Mouse (Mus musculus) naive thymus-derived CD4-positive, alpha-beta T cell, adult 2 months (primary cell): ENCODE measurements at regions not wholly inside any gene's neighbourhood (a gene's known extent, or its start where the extent isn't known, plus 50 kb on each side); places are given as distances from the start of the nearest gene placed in this dataset.

ENCODE experiments used
- DNase-seq: peaks from one replicate; pipeline ENCODE4 v3.0.0-alpha.2; 2011; ENCODE audit warnings: low read depth

DNA sequence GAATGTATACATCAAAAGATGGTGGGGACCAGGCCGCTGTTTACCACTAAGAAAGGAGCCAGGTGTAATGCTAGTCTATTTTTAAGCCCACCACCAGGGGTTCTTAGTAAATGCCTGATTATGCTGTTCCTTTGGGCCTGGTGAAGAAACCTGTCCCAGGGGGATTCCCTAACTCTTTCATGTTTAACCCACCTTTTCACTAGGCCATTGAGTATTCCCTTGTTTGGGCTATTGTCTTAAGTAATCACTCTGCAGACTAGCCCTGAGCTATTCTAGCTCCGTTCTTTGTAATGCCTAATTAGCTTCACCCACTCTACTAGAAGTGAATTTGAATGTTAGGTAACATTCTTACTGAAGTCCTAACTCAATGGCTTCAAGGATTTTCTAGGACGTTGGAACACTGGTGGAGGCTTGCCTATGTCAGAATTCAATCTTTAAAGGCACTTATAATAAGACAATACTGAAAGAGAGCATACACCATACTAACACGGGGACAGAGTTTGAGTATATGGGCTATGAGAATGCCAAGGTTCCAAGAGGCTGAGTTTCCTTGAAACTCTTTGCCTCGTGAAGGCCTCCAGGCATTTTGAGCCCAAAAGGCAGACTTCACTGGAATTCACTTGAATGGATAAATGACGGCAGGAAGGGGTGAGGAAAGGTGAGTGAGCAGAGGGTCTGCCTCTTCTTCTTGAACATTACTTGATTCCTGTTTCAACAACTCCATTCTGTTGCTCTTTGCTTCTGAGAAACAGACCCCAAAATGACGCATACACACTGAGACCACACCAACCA lies 312.7 kb upstream of the Irx4 start:
- DNase-seq, result no peak

DNA sequence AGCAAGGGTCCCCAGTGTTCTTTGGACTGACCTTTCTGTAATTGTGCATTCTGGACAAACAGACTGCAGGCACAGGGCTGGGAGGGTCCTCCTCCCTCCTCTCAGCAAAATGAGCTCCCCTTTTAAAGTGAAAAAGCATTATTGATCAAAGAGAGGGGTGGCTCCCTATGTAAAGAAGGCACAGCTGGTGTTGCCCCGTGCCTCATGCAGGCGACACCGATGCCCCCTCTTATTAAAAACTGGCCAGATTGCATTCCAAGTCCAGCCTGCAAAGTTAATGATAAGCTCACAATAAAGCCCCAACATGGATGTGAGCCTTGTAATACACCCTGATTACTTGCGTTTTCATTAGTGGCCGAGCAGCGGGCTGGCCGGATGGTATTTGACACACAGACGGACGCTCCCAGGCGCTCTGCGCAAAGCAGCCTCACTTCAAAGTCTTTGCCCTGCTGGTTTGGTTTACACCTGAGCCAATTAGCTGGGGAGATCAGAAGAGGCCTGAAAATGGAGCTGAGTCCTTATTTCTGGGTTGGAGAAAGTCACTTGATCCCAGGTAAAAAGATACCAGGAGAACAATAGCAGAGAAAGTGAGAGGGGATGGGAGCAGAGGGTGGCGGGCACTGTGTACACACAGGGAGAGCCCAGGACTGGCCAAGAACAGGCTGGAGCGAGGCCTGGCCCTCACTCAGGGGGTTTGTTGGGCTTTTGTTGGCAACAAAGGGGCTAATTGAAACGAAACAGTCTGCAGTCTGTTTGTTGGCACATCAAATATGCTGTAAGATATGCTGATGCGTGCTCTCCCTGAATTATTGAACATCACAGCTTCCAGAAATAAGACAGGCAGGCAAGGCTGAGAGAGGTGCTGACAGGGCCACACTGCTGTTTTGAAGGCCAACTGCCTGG lies 301.4 kb upstream of the Irx4 start:
- no peak for DNase-seq

DNA sequence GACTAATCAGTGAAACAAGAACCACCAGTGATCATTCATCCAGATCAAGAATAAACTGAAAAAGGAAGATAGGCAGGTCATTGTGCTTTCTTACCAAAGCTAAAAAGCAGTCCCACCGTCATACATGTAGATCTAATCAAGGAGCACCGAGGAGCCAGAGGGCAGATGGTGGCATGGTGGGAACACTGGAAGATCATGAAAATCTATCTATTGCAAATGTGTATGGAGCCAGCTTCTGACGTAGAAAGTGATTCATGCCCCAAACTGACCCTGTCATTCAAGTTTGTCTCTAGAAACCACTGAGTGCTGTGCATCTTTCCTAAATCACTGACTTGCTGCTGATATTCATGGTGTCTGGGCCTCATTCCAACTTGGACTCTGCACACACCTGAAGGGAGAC lies 299.0 kb upstream of the Irx4 start:
- no peak for DNase-seq

DNA sequence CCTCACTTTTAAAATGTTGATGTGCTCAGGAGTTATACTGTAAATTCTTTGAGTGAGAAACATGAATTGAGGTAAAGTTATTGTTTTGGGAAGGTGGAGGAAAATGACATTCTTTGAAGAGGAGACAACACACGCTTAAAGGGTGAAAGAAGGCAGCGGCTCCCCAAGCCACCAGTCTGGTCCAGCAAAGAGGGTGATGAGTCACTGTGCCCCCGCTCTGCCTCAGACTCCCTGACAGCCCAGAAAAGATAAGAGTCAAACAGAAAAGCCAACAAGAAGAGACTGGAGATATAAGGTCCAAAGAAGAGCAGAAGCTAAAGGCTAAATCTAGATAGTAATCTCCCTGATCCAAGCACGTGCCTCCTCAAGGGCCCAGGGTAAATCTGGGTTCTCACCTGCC lies 288.1 kb upstream of the Irx4 start:
- DNase-seq, result no peak

DNA sequence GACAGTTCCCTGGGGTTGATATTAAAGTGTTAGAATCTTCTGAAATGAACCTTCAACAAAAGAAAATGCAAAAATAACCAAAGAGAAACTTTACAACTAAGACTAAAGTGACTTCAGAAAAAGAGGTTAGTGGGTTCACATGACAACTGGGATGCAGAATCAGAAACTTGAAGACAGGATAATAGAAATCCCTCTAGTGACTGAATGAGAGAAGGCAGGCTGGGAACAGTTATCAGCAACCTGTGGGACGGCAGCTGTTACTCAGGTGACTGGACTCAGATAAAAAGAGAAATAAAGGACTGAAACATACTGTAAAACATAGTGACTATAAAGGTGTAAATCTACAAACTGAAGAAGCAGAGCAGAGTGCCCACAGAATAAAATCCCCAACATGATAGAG lies 287.4 kb upstream of the Irx4 start:
- DNase-seq, result no peak

DNA sequence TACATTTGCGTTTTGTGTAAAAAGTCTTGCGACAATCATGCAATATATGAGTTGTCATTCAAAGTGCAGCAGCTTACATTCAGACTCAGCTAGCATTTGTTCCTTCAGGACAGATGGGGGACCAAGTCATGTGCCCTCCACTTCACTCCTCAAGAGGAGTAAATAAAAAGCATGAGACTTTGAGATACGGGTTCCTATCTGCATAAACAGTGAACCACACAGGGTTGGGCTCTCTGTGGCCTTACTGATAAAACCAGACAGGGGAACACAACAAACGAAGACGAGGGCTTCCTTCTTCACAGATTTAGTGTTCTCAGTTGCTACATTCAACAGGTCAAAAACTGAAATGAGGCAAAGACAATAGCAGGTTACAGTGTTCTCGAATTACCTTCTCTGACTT lies 283.1 kb upstream of the Irx4 start:
- no peak for DNase-seq

DNA sequence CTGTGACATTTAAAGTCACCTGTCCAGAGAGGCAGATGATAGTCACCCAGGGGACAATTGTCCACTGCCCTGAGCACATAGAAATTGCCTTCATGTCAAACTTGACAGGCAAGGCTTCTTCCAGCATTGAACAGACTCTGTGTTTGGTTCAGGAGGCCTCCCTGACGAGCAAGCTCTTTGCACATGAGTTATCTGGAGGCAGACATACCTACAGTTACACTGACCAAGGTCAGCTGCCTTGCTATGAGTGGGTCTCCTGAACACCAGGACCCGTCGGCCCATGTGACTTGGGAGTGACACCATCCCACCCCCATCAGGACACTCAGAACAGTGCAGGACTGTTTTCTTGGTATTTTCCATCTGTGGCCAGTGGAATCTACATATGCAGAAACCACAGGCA lies 282.3 kb upstream of the Irx4 start:
- no peak for DNase-seq

DNA sequence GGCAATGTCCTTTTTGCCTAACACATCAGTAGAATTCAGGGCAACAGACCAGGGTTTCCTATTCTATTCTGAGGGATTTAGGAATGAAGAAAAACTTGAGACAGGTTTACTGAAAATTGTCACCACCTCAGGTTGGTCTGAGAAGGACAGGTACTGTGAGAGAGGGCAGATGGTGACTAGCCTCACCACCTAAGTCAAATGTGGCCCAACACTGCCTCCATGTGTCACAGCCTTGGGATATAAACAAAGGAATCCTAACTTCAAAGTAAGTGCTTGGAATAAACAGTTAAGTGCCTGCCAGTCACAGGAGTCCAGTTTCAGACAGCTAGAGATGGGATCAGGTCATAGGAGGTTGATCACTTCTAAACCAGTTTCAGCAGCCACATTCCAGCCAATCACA lies 281.3 kb upstream of the Irx4 start:
- DNase-seq, result no peak

DNA sequence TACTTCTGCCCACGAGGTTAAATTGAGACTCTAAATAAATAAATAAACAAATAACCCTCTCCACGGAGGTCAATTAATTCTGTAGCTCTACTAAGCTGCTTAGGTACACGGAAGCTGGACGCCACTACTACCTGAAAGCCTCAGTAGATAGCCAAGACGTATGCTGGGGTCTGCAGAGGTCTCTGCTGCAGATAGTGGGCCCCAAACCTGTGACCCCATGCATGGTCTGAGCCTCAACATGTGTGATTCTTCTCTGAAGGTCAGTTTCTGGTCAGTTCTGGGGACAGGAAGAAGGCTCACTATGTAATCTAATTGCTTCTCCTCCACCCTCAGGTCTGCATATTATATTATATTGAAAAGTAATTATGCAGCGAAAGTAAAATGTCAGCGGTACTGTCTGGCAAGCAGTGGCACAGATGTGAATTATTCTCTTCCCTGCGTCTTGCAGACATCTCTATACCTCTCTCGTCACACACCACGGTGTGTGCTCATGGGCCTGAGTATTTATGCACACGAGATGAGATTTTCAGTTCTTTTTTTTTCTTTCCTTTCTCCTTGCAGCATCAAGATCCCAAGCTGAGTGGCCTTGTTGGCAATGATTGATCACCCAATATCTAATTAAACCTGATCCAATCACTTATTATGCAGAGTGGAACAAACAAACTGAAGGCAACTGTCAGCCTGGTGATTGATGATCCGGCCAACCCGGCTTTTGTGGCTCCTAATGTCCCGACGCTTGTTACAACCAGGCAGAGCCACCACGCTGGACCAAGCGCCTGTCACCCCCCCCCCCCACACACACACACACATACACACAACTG lies 267.5 kb upstream of the Irx4 start:
- DNase-seq, result no peak

DNA sequence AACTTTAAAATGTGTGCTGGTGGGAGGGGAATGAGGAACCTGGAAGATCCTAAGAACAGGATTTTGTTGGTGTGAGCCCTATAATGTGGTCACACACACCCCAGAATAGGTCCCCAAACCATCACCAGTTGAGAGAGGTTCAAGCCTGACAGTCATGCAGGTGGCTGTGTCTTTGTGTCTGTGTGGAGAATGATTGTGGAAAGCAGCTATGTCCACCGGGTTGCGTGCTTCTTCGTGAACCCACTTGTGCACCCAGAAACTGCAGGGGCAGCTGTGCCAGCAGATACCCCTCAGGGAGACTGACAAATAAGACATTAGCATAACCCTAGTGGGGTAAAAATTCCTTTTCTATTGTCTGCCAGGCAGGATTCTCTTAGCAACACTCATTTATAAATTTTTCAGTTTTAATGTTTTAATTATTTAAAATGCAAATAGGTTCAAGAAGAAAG lies 266.8 kb upstream of the Irx4 start:
- DNase-seq, result no peak

DNA sequence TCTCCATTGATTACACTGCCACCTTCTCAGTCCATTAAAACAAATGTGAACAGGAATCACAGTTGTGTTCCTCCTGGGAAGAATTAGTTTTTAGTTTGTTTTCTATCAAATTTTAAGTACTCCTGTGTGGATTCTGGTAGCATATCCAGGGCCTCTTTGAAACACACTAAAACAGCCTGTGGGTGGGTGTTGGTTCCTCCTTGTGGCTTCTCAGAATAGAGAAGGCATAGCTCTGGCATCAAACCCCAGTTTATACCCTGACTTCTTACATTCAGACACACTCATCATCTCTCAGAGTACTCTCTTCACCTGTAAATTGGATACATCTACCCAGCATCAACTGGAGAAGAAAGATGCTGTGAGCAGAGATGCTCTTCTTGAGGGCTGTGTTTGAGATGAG lies 265.7 kb upstream of the Irx4 start:
- no peak for DNase-seq

DNA sequence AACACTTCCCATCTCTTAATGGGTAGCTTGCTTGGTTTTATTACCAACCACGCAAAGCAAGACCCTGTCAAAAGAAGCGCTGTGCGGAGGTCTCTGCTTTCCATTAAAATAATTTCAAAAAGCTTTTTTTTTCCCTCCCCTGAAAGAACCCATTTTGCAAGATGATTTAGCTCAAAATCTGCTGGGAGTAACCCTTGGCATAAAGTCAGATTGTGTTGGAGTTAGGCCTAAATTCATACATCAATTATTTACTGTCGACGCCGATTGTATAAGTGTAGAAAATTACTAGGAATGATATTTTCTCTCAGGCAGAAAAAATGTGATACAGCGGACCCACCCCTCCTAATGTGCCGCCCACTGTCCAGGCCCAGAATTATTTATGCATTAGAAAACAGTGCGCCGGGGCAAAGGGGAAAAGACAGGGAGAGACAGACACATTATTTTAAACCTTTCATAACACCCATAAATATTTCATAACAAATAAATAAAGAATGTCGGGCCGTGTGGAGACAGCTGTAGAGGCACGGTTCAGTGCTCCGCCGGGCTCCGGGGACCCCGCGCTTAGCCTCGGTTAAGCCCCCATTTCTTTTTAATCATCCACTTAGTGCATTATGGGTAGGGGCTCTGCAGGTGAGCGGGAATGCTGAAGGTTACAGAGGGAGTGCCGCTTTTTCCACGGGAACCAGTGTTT lies 251.3 kb upstream of the Irx4 start:
- no peak for DNase-seq

DNA sequence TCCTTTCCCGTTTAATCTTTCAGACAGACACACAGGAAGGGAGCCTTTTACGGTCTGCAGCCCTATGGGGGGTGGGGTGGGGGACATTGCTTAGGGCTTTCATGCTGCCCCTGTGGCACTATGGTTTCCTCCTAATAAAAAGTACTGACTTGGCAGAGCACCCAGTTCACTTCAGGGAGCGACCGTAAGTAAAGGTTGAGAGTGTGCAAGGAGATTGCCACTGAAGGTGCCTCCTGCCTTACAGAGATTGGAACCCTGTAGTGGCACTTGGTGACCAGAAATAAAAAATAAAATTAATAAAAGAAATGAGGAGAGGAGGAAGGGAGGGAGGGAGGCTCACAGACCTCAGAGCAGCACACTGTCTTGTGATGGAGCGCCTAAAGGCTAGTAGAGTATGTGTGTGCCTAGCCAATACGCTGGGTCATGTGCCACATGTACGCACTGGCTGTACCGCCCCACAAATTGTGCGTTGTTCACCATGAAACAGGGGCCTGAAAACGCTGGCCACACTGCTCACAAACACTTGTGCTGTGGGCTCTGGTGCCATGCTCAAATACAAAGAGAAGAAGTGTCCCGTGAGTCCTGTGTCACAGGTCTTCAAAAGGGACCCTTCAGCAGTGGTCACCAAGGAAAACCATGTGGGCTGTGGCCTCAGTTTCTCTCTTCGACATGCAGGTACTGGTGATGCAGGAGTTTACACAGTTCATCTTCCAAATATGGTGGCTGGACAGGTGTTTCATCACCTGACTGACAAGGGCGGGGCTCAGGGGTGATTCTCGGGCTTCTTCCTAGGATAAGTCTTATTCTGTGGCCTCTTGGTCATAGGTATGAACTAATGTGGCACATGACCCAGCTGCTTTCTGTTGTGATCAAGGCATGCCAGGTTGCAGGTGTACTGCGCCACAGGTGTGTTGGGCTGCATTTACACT lies 250.5 kb upstream of the Irx4 start:
- DNase-seq, result no peak

DNA sequence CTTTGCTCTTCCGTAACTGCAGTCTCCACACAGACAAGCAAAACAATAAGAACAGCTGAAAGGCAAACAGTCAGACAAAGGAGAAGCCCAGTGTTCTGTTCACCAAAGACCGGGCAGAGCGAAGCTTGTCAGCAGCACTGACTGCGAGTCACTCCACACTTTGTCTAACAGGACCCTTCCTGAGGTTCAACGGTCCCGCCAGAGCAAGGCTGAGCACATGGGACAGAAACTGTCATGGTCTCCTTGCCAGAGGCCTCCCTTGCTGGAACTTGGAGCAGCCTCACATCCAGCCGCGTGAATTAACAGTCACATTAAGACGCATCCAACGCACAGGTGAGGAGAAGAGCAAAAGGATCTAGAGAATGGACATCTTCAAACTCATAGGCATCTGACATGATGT lies 241.1 kb upstream of the Irx4 start:
- no peak for DNase-seq

DNA sequence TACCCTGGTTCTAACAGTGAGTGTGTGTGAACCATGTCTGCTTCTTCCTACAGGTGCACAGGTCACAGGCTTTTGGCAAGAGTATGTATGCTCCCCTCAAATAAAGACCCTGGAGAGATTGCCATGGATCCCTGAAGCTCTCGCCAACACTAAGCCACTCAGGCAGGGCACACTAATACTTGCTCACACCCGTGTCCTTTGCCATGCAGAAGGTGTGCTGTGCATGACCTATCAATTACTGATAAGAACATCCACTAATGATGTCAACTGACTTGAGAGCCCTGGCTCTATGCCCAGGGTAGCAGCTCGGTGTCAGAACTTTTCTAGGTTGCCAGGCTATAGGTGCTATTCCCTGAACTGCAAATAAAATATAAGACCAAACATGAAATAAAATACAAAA lies 229.1 kb upstream of the Irx4 start:
- no peak for DNase-seq

DNA sequence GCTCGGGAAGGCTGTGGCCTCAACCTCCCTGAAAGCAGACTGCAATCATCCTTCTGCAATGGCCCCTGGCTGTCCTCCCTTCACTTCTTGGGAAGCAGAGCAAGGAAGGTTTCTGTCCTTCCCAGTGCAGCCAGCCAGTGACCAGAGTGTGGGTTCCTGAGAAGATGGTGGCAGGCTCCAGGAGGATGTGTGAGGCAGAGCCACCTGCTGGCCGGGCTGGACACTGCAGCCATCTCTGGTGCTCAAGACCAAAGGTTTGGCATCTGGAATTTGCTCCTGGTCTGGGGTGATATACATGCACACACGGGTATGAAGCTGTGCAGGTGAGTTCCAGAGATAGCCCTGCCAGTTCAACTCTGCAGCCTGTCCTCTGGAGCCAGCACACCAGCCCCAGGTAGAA lies 227.2 kb upstream of the Irx4 start:
- no peak for DNase-seq

DNA sequence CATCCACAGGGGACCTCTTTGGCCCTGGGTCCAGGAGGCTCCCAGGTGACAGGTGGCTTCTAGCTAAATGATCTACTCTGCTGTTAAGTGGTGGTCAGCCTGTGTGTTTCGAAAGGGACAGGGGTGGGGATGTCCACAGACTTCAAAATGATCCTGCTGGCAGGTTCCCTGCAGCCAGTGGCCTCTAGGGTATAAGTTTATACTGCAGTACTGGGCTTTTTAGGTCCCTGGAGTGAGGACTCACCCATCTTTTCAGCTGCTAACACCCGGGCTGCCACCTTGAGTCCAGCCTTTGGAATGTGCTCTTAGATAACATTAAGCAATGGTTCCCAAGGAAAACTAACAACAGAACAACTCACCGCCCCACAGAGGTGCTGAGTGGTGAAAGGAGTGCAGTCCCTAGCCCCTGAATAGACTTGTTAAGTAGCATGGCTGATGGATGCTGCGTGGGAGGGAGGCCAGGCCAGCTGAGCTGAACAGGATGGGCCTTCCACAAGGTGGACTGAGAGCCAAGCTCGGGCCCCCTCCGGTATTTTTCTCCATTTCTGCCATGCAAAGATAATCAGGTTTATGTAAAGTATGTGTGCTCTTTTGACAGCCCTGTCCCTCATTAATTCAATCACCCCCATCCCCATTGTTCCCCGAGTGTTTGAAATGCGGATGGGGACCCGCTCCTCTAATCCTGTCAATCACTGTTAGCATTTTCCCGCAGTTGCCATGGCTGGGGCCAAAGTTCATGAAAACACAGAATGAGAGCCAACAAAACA lies 226.0 kb upstream of the Irx4 start:
- no peak for DNase-seq

DNA sequence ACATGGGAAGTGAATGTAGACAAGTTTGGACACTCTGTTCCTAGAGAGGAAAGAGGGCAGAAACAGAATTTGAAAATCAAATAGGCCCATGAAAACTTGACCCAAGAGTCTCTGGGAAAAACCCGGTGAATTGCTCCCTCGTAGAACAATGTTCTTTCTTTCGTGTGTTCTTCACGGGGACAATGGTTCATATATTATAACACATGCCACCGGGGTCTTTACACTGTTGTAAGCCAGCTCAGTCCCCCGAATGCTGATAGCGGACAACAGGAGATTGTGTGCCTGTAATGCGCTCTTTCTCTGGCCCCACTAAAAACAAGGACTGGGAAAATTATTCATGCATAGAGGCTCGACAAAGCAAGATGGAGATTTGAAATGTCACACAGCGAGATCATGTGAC lies 225.4 kb upstream of the Irx4 start:
- DNase-seq, result no peak

DNA sequence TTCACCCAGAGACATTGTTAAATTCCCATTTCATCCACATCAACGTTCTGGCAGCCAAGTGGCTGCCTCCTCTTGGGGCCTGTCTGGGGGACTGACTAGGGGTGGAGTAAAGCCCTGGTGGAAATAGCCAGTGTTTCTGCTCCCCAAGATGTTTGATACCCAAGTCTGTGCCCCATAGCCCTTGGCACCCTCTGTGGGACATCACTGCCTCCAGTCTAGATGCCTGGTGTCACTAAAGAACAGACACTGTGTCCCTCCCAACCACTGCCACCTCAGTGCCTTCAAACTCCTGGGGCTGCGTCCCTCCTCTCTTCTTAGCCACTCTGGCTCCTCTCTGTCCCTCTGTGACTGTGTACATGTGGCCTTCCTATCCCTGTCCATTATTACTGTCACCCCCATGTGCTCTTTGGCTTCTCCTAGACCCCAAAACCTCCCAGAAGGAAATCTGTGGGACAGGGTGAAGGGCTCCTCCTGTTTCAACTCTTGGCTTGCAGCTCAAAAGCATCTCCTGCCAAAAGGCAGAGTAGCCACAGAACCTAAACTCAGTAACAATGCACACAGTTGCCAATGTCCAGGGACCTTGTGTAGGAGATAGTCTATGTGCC lies 224.8 kb upstream of the Irx4 start:
- DNase-seq, result no peak

DNA sequence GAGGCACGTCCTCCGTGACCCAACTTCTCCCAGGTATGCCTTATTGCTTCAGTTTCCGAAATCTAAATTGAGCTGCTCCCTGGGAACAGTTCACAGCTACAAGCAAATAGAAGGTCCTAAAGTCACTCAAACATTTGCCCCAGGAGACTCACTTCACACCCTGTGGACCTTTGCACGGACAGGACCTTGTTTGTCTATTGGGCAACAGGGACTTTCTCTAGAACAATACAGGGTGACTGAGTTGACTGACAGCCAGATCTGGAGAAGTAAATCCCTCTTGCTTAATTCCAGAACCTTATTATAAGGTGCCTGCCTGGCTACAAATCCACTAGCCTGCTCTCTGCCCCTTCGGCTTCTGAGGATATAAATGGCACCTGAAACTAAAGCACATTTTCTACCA lies 220.5 kb upstream of the Irx4 start:
- no peak for DNase-seq
